Mouse (Mus musculus) heart, adult 18-20 months (tissue): ENCODE data around the gene Gm10642. TPM values are rescaled to one million over a fixed set of nuclear protein-coding genes. Genes with fewer than 3 reads are reported as not detected.

Experiments
- DNase-seq, 2 experiments: peaks; one replicate each; pipeline ENCODE4 v3.0.0; 2021 to 2022; ENCODE audit warnings: mixed read lengths in 1 of 2
- total RNA-seq, 2 experiments: library from RNA; stranded (reverse); gene quantifications; 2 replicates each; pipeline ENCODE4 v1.2.3; 2021

The Gm10642 gene
- total RNA-seq, 2 experiments from 2014 or later = 0.32 to 0.41 TPM

- peak; percentile 41 to 53 for DNase-seq
These were observed 15.9 kb downstream of the Gm10642 start for GRCm38 (mm10) chr9:70671772-70672579.

- no peak for DNase-seq
These were observed 17.6 kb downstream of the Gm10642 start for GRCm38 (mm10) chr9:70673656-70674055.

- no peak for DNase-seq
These were observed 19.1 kb downstream of the Gm10642 start for GRCm38 (mm10) chr9:70675117-70675516.

GRCm38 (mm10) chr9:70675961-70676360 is 19.9 kb downstream of the Gm10642 start:
- no peak for DNase-seq

GRCm38 (mm10) chr9:70678682-70679131 is 22.7 kb downstream of the Gm10642 start, which contains the start of gene Adam10:
TSS of gene Adam10 (plus strand) at chr9:70678997.
- peak; percentile 98 to 99 for DNase-seq

GRCm38 (mm10) chr9:70679132-70680091 is 23.4 kb downstream of the Gm10642 start:
- DNase-seq = peak in 1 of 2 experiments; percentile 64

GRCm38 (mm10) chr9:70682202-70682601 is 26.2 kb downstream of the Gm10642 start:
- DNase-seq = no peak

- peak in 1 of 2 experiments; percentile 23 for DNase-seq
These were observed 32.4 kb downstream of the Gm10642 start for GRCm38 (mm10) chr9:70688301-70688968.

- DNase-seq = no peak
These were observed 33.9 kb downstream of the Gm10642 start for GRCm38 (mm10) chr9:70689926-70690325.

- no peak for DNase-seq
These were observed 34.5 kb downstream of the Gm10642 start for GRCm38 (mm10) chr9:70690579-70690978.

- no peak for DNase-seq
These were observed 36.0 kb downstream of the Gm10642 start for GRCm38 (mm10) chr9:70691772-70692693.

GRCm38 (mm10) chr9:70695723-70696122 is 39.7 kb downstream of the Gm10642 start:
- no peak for DNase-seq

GRCm38 (mm10) chr9:70698090-70698489 is 42.0 kb downstream of the Gm10642 start:
- DNase-seq = no peak

GRCm38 (mm10) chr9:70703597-70704203 is 47.6 kb downstream of the Gm10642 start:
- DNase-seq = no peak

GRCm38 (mm10) chr9:70706444-70706843 is 50.4 kb downstream of the Gm10642 start:
- no peak for DNase-seq

Other genes with a start within 250 kb of the Gm10642 start
- gene Ccnb2, start 234.7 kb upstream of the Gm10642 start, total RNA-seq = under 1 TPM; 0.54 to 0.67 TPM
- gene Rnf111, start 152.5 kb upstream of the Gm10642 start, total RNA-seq = 10 to 100 TPM; 20.1 to 20.2 TPM
- gene Sltm, start 113.5 kb upstream of the Gm10642 start, total RNA-seq = 10 to 100 TPM; 19.4 to 20.9 TPM
- gene Mindy2, start 923 bp downstream of the Gm10642 start, total RNA-seq = 10 to 100 TPM; 35.7 to 37.9 TPM
- 10 to 100 TPM; 37.7 to 38.3 TPM for gene Adam10, start 22.7 kb downstream of the Gm10642 start, total RNA-seq